Mouse (Mus musculus): ENCODE measurements around the gene Pbxip1. TPM values are rescaled to one million over a fixed set of nuclear protein-coding genes. Genes with fewer than 3 reads are reported as not detected.

Pbxip1 gene
- polyA plus RNA-seq, 1 experiment from 2014 or later = 7.4 TPM

DNA sequence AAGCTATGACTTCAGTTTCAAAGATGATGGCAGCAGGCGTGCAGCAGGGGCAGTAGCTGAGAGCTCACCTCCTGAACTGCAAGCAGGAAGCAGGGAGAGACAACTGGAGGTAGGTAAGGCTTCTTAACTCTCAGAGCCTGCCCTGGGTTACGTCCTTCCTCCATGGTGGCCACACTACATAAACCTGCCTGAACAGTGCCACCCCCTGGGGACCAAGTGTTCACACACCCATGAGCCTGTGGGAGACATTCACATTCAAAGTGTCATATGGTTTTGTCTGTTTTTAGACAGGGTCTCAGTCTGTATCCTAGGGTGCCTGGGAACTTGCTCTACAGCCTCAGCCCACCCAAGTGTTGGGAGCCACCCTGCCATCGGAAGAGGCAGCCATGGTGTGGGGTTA lies 54.3 kb downstream of the Pbxip1 start:
- H3K4me1 ChIP-seq (replicated peaks) = no peaks in the 10 kb centered on the region
- H3K27me3 ChIP-seq = peaks cover 16% of the 10 kb centered on the region
- H3K36me3 ChIP-seq (replicated peaks) = no peaks in the 10 kb centered on the region
- no peak overlapping the region for H3K4me2 ChIP-seq
- no peak overlapping the region for H3K27ac ChIP-seq (replicated peaks)
- WGBS (ENCODE audit: insufficient replicate concordance) = 68% methylated on average over 3 of the region's 3 CpGs
- no peak overlapping the region for H3K4me3 ChIP-seq (replicated peaks)
- no peaks in the 10 kb centered on the region for H3K9me3 ChIP-seq (replicated peaks)
- no peak overlapping the region for H3K9ac ChIP-seq
- ATAC-seq (ENCODE audit: insufficient read depth) = no peak

DNA sequence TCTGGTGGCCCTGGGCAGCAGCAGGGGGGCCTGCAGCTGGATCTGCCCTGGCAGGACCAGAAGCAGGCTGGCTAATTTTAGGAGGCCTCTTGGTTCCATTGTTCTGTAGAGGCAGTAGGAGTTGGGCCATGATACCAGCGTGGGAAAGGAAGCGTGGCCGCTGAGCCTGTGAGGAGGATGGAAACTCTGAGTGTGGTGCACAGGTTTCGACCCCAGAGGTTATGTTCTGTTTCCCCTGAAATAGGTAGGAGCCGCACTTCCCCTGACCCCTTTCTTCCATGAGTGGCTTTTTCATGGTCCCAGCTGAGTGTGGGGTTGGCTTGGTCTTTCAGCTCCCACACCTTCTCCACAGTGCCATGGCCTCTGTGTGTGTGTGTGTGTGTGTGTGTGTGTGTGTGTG lies 55.1 kb downstream of the Pbxip1 start:
- H3K4me1 ChIP-seq (replicated peaks) = no peaks in the 10 kb centered on the region
- H3K4me2 ChIP-seq = no peak overlapping the region
- WGBS (ENCODE audit: insufficient replicate concordance) = 54% methylated on average over 5 of the region's 5 CpGs
- no peaks in the 10 kb centered on the region for H3K36me3 ChIP-seq (replicated peaks)
- no peak for ATAC-seq (ENCODE audit: insufficient read depth)
- no peak overlapping the region for H3K4me3 ChIP-seq (replicated peaks)
- H3K9me3 ChIP-seq (replicated peaks) = no peaks in the 10 kb centered on the region
- no peak overlapping the region for H3K9ac ChIP-seq
- no peak overlapping the region for H3K27ac ChIP-seq (replicated peaks)
- H3K27me3 ChIP-seq = peaks cover 14% of the 10 kb centered on the region; the same call in 1 of the 2 replicates

DNA sequence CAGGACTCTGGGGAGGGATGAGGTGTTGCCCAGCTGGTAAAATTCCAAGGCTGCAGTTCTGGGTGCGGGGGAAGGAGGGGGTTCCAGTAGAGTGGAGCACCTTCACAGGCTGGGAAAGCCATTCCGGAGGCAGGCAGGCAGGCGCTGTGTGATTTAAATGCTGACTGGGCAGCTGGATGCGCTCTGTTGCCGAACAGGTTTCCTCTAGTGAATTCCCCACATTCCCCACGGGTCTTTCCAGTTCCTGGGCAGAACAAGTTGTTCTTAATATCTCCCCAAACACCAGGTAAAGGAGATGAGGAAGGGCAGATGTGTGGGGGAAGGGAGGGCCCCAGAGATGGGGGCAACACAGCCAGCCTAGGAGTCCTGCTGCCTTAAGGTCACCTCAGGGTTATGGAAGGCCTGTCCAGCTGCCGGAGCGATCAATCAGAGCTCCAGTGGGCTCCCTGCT lies 56.2 kb downstream of the Pbxip1 start:
- no peak for ATAC-seq (ENCODE audit: insufficient read depth)
- Histone ChIP-seq H3K27ac (replicated peaks) (no peak overlapping the region), H3K4me2 (no peak overlapping the region), H3K36me3 (replicated peaks) (no peaks in the 10 kb centered on the region), H3K9ac (no peak overlapping the region), H3K27me3 (peaks cover 3% of the 10 kb centered on the region; the same call in 1 of the 2 replicates), H3K9me3 (replicated peaks) (no peaks in the 10 kb centered on the region), H3K4me1 (replicated peaks) (no peaks in the 10 kb centered on the region), H3K4me3 (replicated peaks) (no peak overlapping the region)
- WGBS (ENCODE audit: insufficient replicate concordance) = 53% methylated on average over 8 of the region's 8 CpGs

DNA sequence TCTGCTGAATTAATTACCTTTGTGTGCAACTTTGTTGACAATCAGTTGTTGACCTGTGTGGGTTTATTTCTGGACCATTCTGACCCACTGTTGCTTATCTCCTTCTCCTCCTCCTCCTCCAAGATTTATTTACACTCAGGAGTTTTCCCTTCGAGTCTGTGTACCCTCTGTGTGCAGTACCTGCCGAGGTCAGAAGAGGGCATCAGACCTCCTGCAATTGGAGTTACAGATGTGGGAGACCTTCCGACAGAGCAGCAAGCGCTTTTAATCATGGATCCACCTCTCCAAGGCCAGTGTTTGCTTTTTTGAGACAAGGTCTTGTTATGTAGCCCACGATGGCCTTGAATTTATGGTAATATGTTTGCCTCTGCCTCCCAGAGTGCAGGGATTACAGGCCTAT lies 58.1 kb downstream of the Pbxip1 start:
- Histone ChIP-seq H3K36me3 (replicated peaks) (no peaks in the 10 kb centered on the region), H3K27ac (replicated peaks) (no peak overlapping the region), H3K27me3 (0 out of 2 replicates have a peak, but pooled peaks cover 3% of the 10 kb centered on the region), H3K9me3 (replicated peaks) (no peaks in the 10 kb centered on the region), H3K4me2 (no peak overlapping the region), H3K4me1 (replicated peaks) (no peaks in the 10 kb centered on the region), H3K9ac (no peak overlapping the region), H3K4me3 (replicated peaks) (no peak overlapping the region)
- ATAC-seq (ENCODE audit: insufficient read depth) = no peak
- 59% methylated on average over 5 of the region's 5 CpGs for WGBS (ENCODE audit: insufficient replicate concordance)

DNA sequence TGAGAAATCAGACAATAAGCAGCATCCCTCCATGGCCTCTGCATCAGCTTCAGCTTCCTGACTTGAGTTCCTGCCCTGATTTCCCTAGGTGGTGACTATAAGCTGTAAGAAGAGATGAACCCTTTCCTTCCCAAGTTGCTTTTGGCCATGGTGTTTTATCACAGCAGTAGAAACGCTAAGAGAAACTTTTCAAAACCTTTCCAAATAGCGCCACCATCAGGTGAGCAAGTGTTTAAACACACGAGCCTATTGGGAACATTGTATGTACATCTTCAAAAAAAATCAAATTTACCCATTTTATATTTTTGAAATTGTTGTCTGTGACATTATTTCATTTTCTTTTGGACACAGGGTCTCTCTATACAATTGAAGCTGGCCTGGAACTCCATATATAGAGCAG lies 59.9 kb downstream of the Pbxip1 start:
- ATAC-seq (ENCODE audit: insufficient read depth) = no peak
- Histone ChIP-seq H3K36me3 (replicated peaks) (no peaks in the 10 kb centered on the region), H3K4me2 (no peak overlapping the region), H3K9ac (no peak overlapping the region), H3K27ac (replicated peaks) (no peak overlapping the region), H3K27me3 (no peaks in the 10 kb centered on the region), H3K9me3 (replicated peaks) (no peaks in the 10 kb centered on the region), H3K4me1 (replicated peaks) (no peaks in the 10 kb centered on the region), H3K4me3 (replicated peaks) (no peak overlapping the region)
- WGBS (ENCODE audit: insufficient replicate concordance) = 58% methylated on average over 3 of the region's 3 CpGs

DNA sequence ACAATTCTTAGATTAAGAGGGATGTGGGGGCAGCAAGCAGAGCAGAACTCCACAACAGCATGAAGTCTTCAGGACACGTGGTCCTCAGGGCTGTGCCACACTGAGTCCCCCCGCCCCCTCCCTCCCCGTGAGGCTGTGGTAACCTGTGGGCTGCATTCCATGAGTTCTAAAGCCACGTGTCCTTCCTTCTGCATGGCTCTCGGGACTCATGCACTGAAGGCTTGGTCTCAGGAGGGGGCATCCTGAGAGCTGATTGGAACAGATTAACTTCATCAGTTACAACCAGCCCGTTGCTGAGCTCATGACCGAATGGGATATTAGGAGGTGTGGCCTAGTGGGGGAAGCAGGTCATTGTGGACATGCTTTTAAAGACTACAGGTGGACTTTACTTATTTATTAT lies 63.2 kb downstream of the Pbxip1 start:
- no peak for ATAC-seq (ENCODE audit: insufficient read depth)
- no peak overlapping the region for H3K27ac ChIP-seq (replicated peaks)

More for the DNA sequence above, 63.2 kb downstream of the Pbxip1 start:
- no peak overlapping the region for H3K4me3 ChIP-seq (replicated peaks)
- H3K9me3 ChIP-seq (replicated peaks) = no peaks in the 10 kb centered on the region
- H3K9ac ChIP-seq = no peak overlapping the region
- no peak overlapping the region for H3K4me2 ChIP-seq
- no peaks in the 10 kb centered on the region for H3K27me3 ChIP-seq
- H3K36me3 ChIP-seq (replicated peaks) = no peaks in the 10 kb centered on the region
- 38% methylated on average over 7 of the region's 7 CpGs for WGBS (ENCODE audit: insufficient replicate concordance)
- H3K4me1 ChIP-seq (replicated peaks) = no peaks in the 10 kb centered on the region

Other genes with a start within 250 kb of the Pbxip1 start
- 26.1 and 26.2 TPM in 2 replicates for gene Gba, start 233.8 kb upstream of the Pbxip1 start, polyA plus RNA-seq (2015; fragmentation: Nextera tagmentation; extraction: Ambion mirVana)
- gene Thbs3, start 221.5 kb upstream of the Pbxip1 start, polyA plus RNA-seq (2015; fragmentation: Nextera tagmentation; extraction: Ambion mirVana) = 1.5 and 2.1 TPM in 2 replicates
- 103 and 104 TPM in 2 replicates for gene Mtx1, start 209.6 kb upstream of the Pbxip1 start, polyA plus RNA-seq (2015; fragmentation: Nextera tagmentation; extraction: Ambion mirVana)
- gene Muc1, start 207.6 kb upstream of the Pbxip1 start, polyA plus RNA-seq (2015; fragmentation: Nextera tagmentation; extraction: Ambion mirVana) = 0.50 TPM in 1 of 2 replicates, not detected in the other
- 116 and 126 TPM in 2 replicates for gene Krtcap2, start 190.7 kb upstream of the Pbxip1 start, polyA plus RNA-seq (2015; fragmentation: Nextera tagmentation; extraction: Ambion mirVana)
- gene Trim46, start 190.4 kb upstream of the Pbxip1 start, polyA plus RNA-seq (2015; fragmentation: Nextera tagmentation; extraction: Ambion mirVana) = 0.23 and 0.31 TPM in 2 replicates
- gene Dpm3, start 177.3 kb upstream of the Pbxip1 start, polyA plus RNA-seq (2015; fragmentation: Nextera tagmentation; extraction: Ambion mirVana) = 45.4 and 54.4 TPM in 2 replicates
- 17.5 and 17.8 TPM in 2 replicates for gene Slc50a1, start 166.1 kb upstream of the Pbxip1 start, polyA plus RNA-seq (2015; fragmentation: Nextera tagmentation; extraction: Ambion mirVana)
- gene Efna1, start 155.6 kb upstream of the Pbxip1 start, polyA plus RNA-seq (2015; fragmentation: Nextera tagmentation; extraction: Ambion mirVana) = 8.9 and 11.2 TPM in 2 replicates
- gene Efna3, start 113.7 kb upstream of the Pbxip1 start, polyA plus RNA-seq (2015; fragmentation: Nextera tagmentation; extraction: Ambion mirVana) = 0.18 and 0.58 TPM in 2 replicates
- gene Efna4, start 98.7 kb upstream of the Pbxip1 start, polyA plus RNA-seq (2015; fragmentation: Nextera tagmentation; extraction: Ambion mirVana) = 0.24 and 0.48 TPM in 2 replicates
- gene Adam15, start 86.7 kb upstream of the Pbxip1 start, polyA plus RNA-seq (2015; fragmentation: Nextera tagmentation; extraction: Ambion mirVana) = 8.8 and 12.7 TPM in 2 replicates
- gene Dcst2, start 74.7 kb upstream of the Pbxip1 start, polyA plus RNA-seq (2015; fragmentation: Nextera tagmentation; extraction: Ambion mirVana) = 0.06 and 0.07 TPM in 2 replicates
- gene Dcst1, start 71.5 kb upstream of the Pbxip1 start, polyA plus RNA-seq (2015; fragmentation: Nextera tagmentation; extraction: Ambion mirVana) = 0.05 TPM in 1 of 2 replicates, not detected in the other
- gene Zbtb7b, start 41.9 kb upstream of the Pbxip1 start, polyA plus RNA-seq (2015; fragmentation: Nextera tagmentation; extraction: Ambion mirVana) = 2.3 and 3.3 TPM in 2 replicates
- gene Lenep, start 33.9 kb upstream of the Pbxip1 start, polyA plus RNA-seq (2015; fragmentation: Nextera tagmentation; extraction: Ambion mirVana) = not detected in 2 replicates
- gene Flad1, start 24.8 kb upstream of the Pbxip1 start, polyA plus RNA-seq (2015; fragmentation: Nextera tagmentation; extraction: Ambion mirVana) = 14.3 and 16.4 TPM in 2 replicates
- gene Cks1b, start 18.3 kb upstream of the Pbxip1 start, polyA plus RNA-seq (2015; fragmentation: Nextera tagmentation; extraction: Ambion mirVana) = 210 and 229 TPM in 2 replicates
- 44.8 and 50.6 TPM in 2 replicates for gene Shc1, start 18.3 kb upstream of the Pbxip1 start, polyA plus RNA-seq (2015; fragmentation: Nextera tagmentation; extraction: Ambion mirVana)
- gene Pygo2, start 6.5 kb upstream of the Pbxip1 start, polyA plus RNA-seq (2015; fragmentation: Nextera tagmentation; extraction: Ambion mirVana) = 10.1 and 10.6 TPM in 2 replicates
- gene Pmvk, start 17.8 kb downstream of the Pbxip1 start, polyA plus RNA-seq (2015; fragmentation: Nextera tagmentation; extraction: Ambion mirVana) = 35.7 and 38.4 TPM in 2 replicates
- 0.03 and 0.08 TPM in 2 replicates for gene Kcnn3, start 83.5 kb downstream of the Pbxip1 start, polyA plus RNA-seq (2015; fragmentation: Nextera tagmentation; extraction: Ambion mirVana)

Data from liver, embryonic 15.5 days (tissue).